Mouse (Mus musculus): ENCODE results near the gene Elmo1. TPM values are rescaled to one million over a fixed set of nuclear protein-coding genes. Genes with fewer than 3 reads are reported as not detected.

The Elmo1 gene
- total and polyA plus RNA-seq, 3 experiments = 5.2 to 7.6 TPM; not detected in 1

DNA sequence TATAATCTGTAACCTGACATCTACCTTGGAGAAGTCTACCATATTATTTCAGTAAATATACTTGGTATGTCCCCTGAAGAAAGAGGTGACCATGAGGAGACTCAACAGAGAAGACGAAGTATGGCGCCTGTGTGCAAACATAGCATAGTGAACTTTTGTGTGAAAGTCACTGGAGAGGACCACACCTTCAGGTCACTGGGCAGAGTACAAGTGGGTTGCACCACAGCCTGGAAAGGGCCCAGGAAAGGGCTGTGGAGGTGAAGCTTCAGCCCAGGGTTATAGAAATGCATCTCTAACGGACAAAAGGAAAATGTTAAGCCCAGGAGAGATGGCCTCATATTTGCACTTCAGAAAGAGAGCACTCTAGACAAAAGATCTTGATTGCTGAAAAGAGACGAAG is 420.6 kb downstream of the Elmo1 start:
- no peaks in the 10 kb centered on the region for H3K36me3 ChIP-seq (ENCODE audit: control insufficient read depth in 1 of 2, insufficient read depth in 2 of 2, low read length in 2 of 2)
- no peaks in the 10 kb centered on the region for H3K79me2 ChIP-seq (ENCODE audit: control insufficient read depth, insufficient read depth, low read length, poor library complexity)
- no peak overlapping the region for H3K4me3 ChIP-seq (ENCODE audit: control insufficient read depth in 1 of 2, insufficient read depth in 1 of 2, low read depth in 2 of 2, low read length in 2 of 2)
- no peaks in the 10 kb centered on the region for H3K9me3 ChIP-seq (replicated peaks; ENCODE audit: insufficient read depth, low read length)
- H3K27ac ChIP-seq (ENCODE audit: control insufficient read depth, low read depth, low read length) = no peak overlapping the region
- no peaks in the 10 kb centered on the region for H3K27me3 ChIP-seq (ENCODE audit: control insufficient read depth in 1 of 2, insufficient read depth in 2 of 2, low read length in 2 of 2)
- TF ChIP-seq ZMIZ1 (IDR thresholded peaks at IDR 0.05; ENCODE audit: low read depth, low read length) = no peak
- no peak for TF ChIP-seq TAL1 (IDR thresholded peaks at IDR 0.05; ENCODE audit: low read length)
- no peak for TF ChIP-seq RCOR1 (IDR thresholded peaks at IDR 0.05; ENCODE audit: low read depth, low read length)
- TF ChIP-seq MYC (IDR thresholded peaks at IDR 0.05; ENCODE audit: low read depth, low read length) = no peak
- no peak for TF ChIP-seq MEF2A (IDR thresholded peaks at IDR 0.05; ENCODE audit: extremely low read depth, insufficient replicate concordance, low read depth, low read length, poor library complexity, severe bottlenecking)
- no peak for TF ChIP-seq SIN3A (IDR thresholded peaks at IDR 0.05; ENCODE audit: low read length)
- TF ChIP-seq BHLHE40 (IDR thresholded peaks at IDR 0.05; ENCODE audit: borderline replicate concordance, low read depth, low read length) = no peak
- TF ChIP-seq USF1 (IDR thresholded peaks at IDR 0.05; ENCODE audit: low read depth, low read length) = no peak
- no peak for TF ChIP-seq NRF1 (IDR thresholded peaks at IDR 0.05; ENCODE audit: insufficient read depth, low read depth, low read length, poor library complexity, severe bottlenecking)
- no peak for TF ChIP-seq KAT2A (conservative IDR thresholded peaks at IDR 0.05; ENCODE audit: low read depth, low read length)
- no peak for DNase-seq (ENCODE audit: low read depth, low spot score)
- no peak overlapping the region for H3K9ac ChIP-seq (ENCODE audit: control insufficient read depth, low read depth, low read length, poor library complexity, severe bottlenecking)
- H3K4me1 ChIP-seq (ENCODE audit: control insufficient read depth in 1 of 2, insufficient read depth in 2 of 2, low read length in 2 of 2) = no peaks in the 10 kb centered on the region

DNA sequence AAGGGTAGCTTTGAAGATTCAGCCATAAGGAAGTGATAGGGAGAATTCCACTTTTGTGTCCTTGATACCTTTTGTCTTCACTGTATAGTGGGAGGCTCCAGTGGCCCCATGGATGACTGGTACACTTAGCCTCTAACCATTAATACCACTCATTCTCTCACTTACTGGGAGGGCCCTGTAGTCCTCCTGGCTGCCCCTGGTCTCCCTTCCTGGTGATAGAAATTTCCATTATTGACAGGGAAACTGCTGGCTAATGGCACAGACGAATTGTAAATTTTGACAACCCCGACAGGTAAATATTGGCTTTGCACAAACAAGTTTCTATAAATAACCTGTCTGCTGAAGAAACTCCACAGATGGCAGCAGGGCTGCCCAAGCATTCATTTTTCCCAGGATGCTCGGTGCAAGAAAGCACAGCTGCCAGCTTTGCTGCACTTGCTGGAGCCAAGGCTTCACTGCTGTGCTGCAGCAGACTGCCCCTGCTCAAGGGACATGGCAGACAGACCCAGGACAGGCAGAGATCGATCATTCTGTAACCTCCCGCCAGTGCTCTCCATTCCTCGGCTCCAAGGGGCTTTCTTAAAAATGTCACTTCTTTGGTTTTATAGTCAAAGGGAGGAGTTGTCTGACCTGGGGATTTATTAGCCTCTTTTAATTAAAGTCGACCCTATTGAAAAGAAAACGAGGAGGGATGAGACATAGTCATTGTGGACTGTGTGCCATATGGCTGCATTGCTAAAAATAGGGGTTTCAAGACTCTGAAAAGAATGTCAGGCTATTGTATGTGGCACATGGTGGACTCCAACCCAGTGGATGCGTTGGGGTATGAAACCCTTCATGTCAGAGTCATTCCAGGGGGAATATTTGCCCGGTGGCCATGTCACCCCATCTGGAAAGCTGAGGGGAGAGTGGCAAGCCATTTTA is 422.2 kb downstream of the Elmo1 start:
- Histone ChIP-seq H3K27ac (ENCODE audit: control insufficient read depth, low read depth, low read length) (no peak overlapping the region), H3K9me3 (replicated peaks; ENCODE audit: insufficient read depth, low read length) (no peaks in the 10 kb centered on the region), H3K4me3 (ENCODE audit: control insufficient read depth in 1 of 2, insufficient read depth in 1 of 2, low read depth in 2 of 2, low read length in 2 of 2) (no peak overlapping the region), H3K9ac (ENCODE audit: control insufficient read depth, low read depth, low read length, poor library complexity, severe bottlenecking) (no peak overlapping the region), H3K4me1 (ENCODE audit: control insufficient read depth in 1 of 2, insufficient read depth in 2 of 2, low read length in 2 of 2) (no peaks in the 10 kb centered on the region), H3K27me3 (ENCODE audit: control insufficient read depth in 1 of 2, insufficient read depth in 2 of 2, low read length in 2 of 2) (no peaks in the 10 kb centered on the region), H3K79me2 (ENCODE audit: control insufficient read depth, insufficient read depth, low read length, poor library complexity) (no peaks in the 10 kb centered on the region), H3K36me3 (ENCODE audit: control insufficient read depth in 1 of 2, insufficient read depth in 2 of 2, low read length in 2 of 2) (no peaks in the 10 kb centered on the region)
- no peak for DNase-seq (ENCODE audit: low read depth, low spot score)
- TF ChIP-seq POLR2A (IDR thresholded peaks at IDR 0.05; ENCODE audit: control insufficient read depth in 1 of 2, insufficient read depth in 1 of 2, low read depth in 1 of 2, low read length in 2 of 2, poor library complexity in 1 of 2) (no peak), NRF1 (IDR thresholded peaks at IDR 0.05; ENCODE audit: insufficient read depth, low read depth, low read length, poor library complexity, severe bottlenecking) (no peak), RAD21 (IDR thresholded peaks at IDR 0.05; ENCODE audit: low read depth, low read length) (no peak), GABPA (IDR thresholded peaks at IDR 0.05; ENCODE audit: low read depth, low read length) (no peak), EP300 (IDR thresholded peaks at IDR 0.05; ENCODE audit: low read depth in 1 of 2, low read length in 2 of 2) (no peak), ETS1 (IDR thresholded peaks at IDR 0.05; ENCODE audit: low read depth, low read length) (no peak), MEF2A (IDR thresholded peaks at IDR 0.05; ENCODE audit: extremely low read depth, insufficient replicate concordance, low read depth, low read length, poor library complexity, severe bottlenecking) (no peak), TCF12 (IDR thresholded peaks at IDR 0.05; ENCODE audit: low read depth, low read length) (no peak), ELF1 (IDR thresholded peaks at IDR 0.05; ENCODE audit: low read depth, low read length) (no peak), POLR2AphosphoS5 (IDR thresholded peaks at IDR 0.05; ENCODE audit: borderline replicate concordance, low read depth, low read length) (no peak), USF1 (IDR thresholded peaks at IDR 0.05; ENCODE audit: low read depth, low read length) (no peak), POLR2AphosphoS2 (IDR thresholded peaks at IDR 0.05; ENCODE audit: low read length) (no peak)
